In genomic region chr5:17695366-17695765, GRCm38 (mm10) we compare ENCODE assay signal across 27 mouse cellular contexts.
DNase-seq lines count a peak whose midpoint lies in the region; ATAC-seq and TF ChIP-seq lines count a peak whose summit lies in the region.
"Had no signal": no experiment of that assay in that cellular context is flagged by ENCODE, and none has a peak within 500 bp of the region (broad histone marks: within the 10 kb centered on the region; RNA-seq: fewer than 3 reads in every experiment).

No protein-coding gene starts in this region.

- intact Hi-C loops in left cerebral cortex, postnatal 10 days (cut with DNase I) = no loop called here

- H3K9me3 ChIP-seq in hindbrain, postnatal 0 days (ENCODE audit: low read length) = no peaks in the 10 kb centered on the region
- no peaks in the 10 kb centered on the region for H3K9me3 ChIP-seq in hindbrain, embryonic 11.5 days (ENCODE audit: control insufficient read depth, low read length)
- no peaks in the 10 kb centered on the region for H3K9me3 ChIP-seq in midbrain, postnatal 0 days (ENCODE audit: low read length)
- H3K9me3 ChIP-seq in midbrain, embryonic 15.5 days = no peaks in the 10 kb centered on the region
- H3K9me3 ChIP-seq: embryonic facial prominence, embryonic 15.5 days; heart, embryonic 13.5 days; hindbrain, embryonic 12.5 days; limb, embryonic 12.5 days; liver, embryonic 12.5 days; midbrain, embryonic 10.5 days; neural tube, embryonic 15.5 days; stomach, embryonic 15.5 days had no signal

- H3K36me3 ChIP-seq in hindbrain, postnatal 0 days (ENCODE audit: insufficient read depth, low read length) = no peaks in the 10 kb centered on the region
- no peaks in the 10 kb centered on the region for H3K36me3 ChIP-seq in hindbrain, embryonic 11.5 days (ENCODE audit: control insufficient read depth, insufficient read depth, low read length)
- no peaks in the 10 kb centered on the region for H3K36me3 ChIP-seq in midbrain, postnatal 0 days (ENCODE audit: insufficient read depth, low read length)
- no peaks in the 10 kb centered on the region for H3K36me3 ChIP-seq in midbrain, embryonic 15.5 days (replicated peaks)
- H3K36me3 ChIP-seq: embryonic facial prominence, embryonic 15.5 days; heart, embryonic 13.5 days; hindbrain, embryonic 12.5 days; limb, embryonic 12.5 days; liver, embryonic 12.5 days; midbrain, embryonic 10.5 days; neural tube, embryonic 15.5 days; stomach, embryonic 15.5 days had no signal

- no peak overlapping the region for H3K4me3 ChIP-seq in hindbrain, postnatal 0 days (ENCODE audit: low read length)
- no peak overlapping the region for H3K4me3 ChIP-seq in hindbrain, embryonic 11.5 days (ENCODE audit: low read depth, low read length)
- no peak overlapping the region for H3K4me3 ChIP-seq in midbrain, postnatal 0 days (ENCODE audit: low read depth, low read length)
- H3K4me3 ChIP-seq in midbrain, embryonic 15.5 days = no peak overlapping the region
- H3K4me3 ChIP-seq: embryonic facial prominence, embryonic 15.5 days; heart, adult 2 months; heart, embryonic 13.5 days; hindbrain, embryonic 12.5 days; limb, embryonic 12.5 days; liver, embryonic 12.5 days; midbrain, embryonic 10.5 days; neural tube, embryonic 15.5 days; stomach, embryonic 15.5 days had no signal

- TF ChIP-seq POLR2A in brain, embryonic 14.5 days (IDR thresholded peaks at IDR 0.05; ENCODE audit: borderline replicate concordance, extremely low read depth, insufficient read depth, insufficient read length, poor library complexity, severe bottlenecking) = no peak

- DNase-seq in hindbrain, postnatal 0 days (ENCODE audit: low spot score) = peak; percentile 36
- no peak for DNase-seq in hindbrain, embryonic 11.5 days (ENCODE audit: low spot score)
- peak; percentile 36 for DNase-seq in midbrain, postnatal 0 days (ENCODE audit: low spot score)
- peak; percentile 64 for DNase-seq in brain, embryonic 14.5 days (ENCODE audit: low read depth)
- DNase-seq in layer of hippocampus, adult 9-11 months = peak; percentile 25
- no peak for DNase-seq in left cerebral cortex, postnatal 10 days (ENCODE audit: extremely low spot score in 1 of 2, low spot score in 2 of 2)
- DNase-seq: adrenal gland, adult 8-10 months; cerebellum, adult 8-10 months; gastrocnemius, postnatal 25 days; heart, adult 2 months; heart, postnatal 14 days; kidney, adult 18-20 months; lung, adult 18-20 months; lung, postnatal 10 days; thymus, adult 2 months; thymus, postnatal 4 days had no signal

- WGBS in hindbrain, postnatal 0 days = 66% methylated on average over 2 of the region's 2 CpGs
- 89% methylated on average over 2 of the region's 2 CpGs for WGBS in hindbrain, embryonic 11.5 days
- WGBS in midbrain, postnatal 0 days = 80% methylated on average over 2 of the region's 2 CpGs
- WGBS in midbrain, embryonic 15.5 days = 77% methylated on average over 2 of the region's 2 CpGs

- no peak for ATAC-seq in hindbrain, postnatal 0 days
- no peak for ATAC-seq in hindbrain, embryonic 11.5 days (ENCODE audit: low FRiP score)
- ATAC-seq in midbrain, postnatal 0 days (ENCODE audit: low FRiP score) = no peak
- ATAC-seq in midbrain, embryonic 15.5 days (replicated peaks) = no peak
- ATAC-seq: activated CD4-positive, CD25-positive, alpha-beta regulatory T cell, adult 4 months; liver, embryonic 12.5 days had no signal

- no peak overlapping the region for H3K4me2 ChIP-seq in hindbrain, postnatal 0 days (ENCODE audit: low read depth, low read length)
- no peak overlapping the region for H3K4me2 ChIP-seq in hindbrain, embryonic 11.5 days (replicated peaks; ENCODE audit: low read depth, low read length)
- no peak overlapping the region for H3K4me2 ChIP-seq in midbrain, postnatal 0 days (ENCODE audit: low read depth, low read length, poor library complexity, severe bottlenecking)
- H3K4me2 ChIP-seq in midbrain, embryonic 15.5 days = no peak overlapping the region
- H3K4me2 ChIP-seq: embryonic facial prominence, embryonic 15.5 days; heart, embryonic 13.5 days; hindbrain, embryonic 12.5 days; limb, embryonic 12.5 days; liver, embryonic 12.5 days; neural tube, embryonic 15.5 days; stomach, embryonic 15.5 days had no signal

- no peak overlapping the region for H3K27ac ChIP-seq in hindbrain, postnatal 0 days
- no peak overlapping the region for H3K27ac ChIP-seq in hindbrain, embryonic 11.5 days (ENCODE audit: low read depth, low read length)
- no peak overlapping the region for H3K27ac ChIP-seq in midbrain, postnatal 0 days (ENCODE audit: low read depth, low read length)
- no peak overlapping the region for H3K27ac ChIP-seq in midbrain, embryonic 15.5 days
- H3K27ac ChIP-seq: embryonic facial prominence, embryonic 15.5 days; heart, adult 2 months; heart, embryonic 13.5 days; hindbrain, embryonic 12.5 days; kidney, postnatal 0 days; limb, embryonic 12.5 days; liver, embryonic 12.5 days; midbrain, embryonic 10.5 days; neural tube, embryonic 15.5 days; stomach, embryonic 15.5 days had no signal

- H3K27me3 ChIP-seq in hindbrain, postnatal 0 days (ENCODE audit: insufficient read depth, low read length) = no peaks in the 10 kb centered on the region
- no peaks in the 10 kb centered on the region for H3K27me3 ChIP-seq in hindbrain, embryonic 11.5 days (ENCODE audit: control insufficient read depth, insufficient read depth, low read length)
- no peaks in the 10 kb centered on the region for H3K27me3 ChIP-seq in midbrain, postnatal 0 days (ENCODE audit: insufficient read depth, low read length)
- H3K27me3 ChIP-seq in midbrain, embryonic 15.5 days (replicated peaks) = no peaks in the 10 kb centered on the region
- H3K27me3 ChIP-seq: embryonic facial prominence, embryonic 15.5 days; heart, embryonic 13.5 days; hindbrain, embryonic 12.5 days; limb, embryonic 12.5 days; liver, embryonic 12.5 days; neural tube, embryonic 15.5 days; stomach, embryonic 15.5 days had no signal

- H3K9ac ChIP-seq in hindbrain, postnatal 0 days (replicated peaks; ENCODE audit: low read length) = no peak overlapping the region
- no peak overlapping the region for H3K9ac ChIP-seq in hindbrain, embryonic 11.5 days (ENCODE audit: low read depth, low read length)
- H3K9ac ChIP-seq in midbrain, postnatal 0 days (replicated peaks; ENCODE audit: low read length, poor library complexity, severe bottlenecking) = no peak overlapping the region
- no peak overlapping the region for H3K9ac ChIP-seq in midbrain, embryonic 15.5 days
- H3K9ac ChIP-seq: embryonic facial prominence, embryonic 15.5 days; heart, embryonic 13.5 days; hindbrain, embryonic 12.5 days; limb, embryonic 12.5 days; liver, embryonic 12.5 days; neural tube, embryonic 15.5 days; stomach, embryonic 15.5 days had no signal

- TF ChIP-seq CTCF in hindbrain, postnatal 0 days (IDR thresholded peaks at IDR 0.05; ENCODE audit: low read depth) = no peak
- TF ChIP-seq CTCF in midbrain, postnatal 0 days (IDR thresholded peaks at IDR 0.05) = no peak
- no peak for TF ChIP-seq CTCF in brain, embryonic 14.5 days (IDR thresholded peaks at IDR 0.05; ENCODE audit: borderline replicate concordance, extremely low read depth, insufficient read depth, insufficient read length)

- no peaks in the 10 kb centered on the region for H3K4me1 ChIP-seq in hindbrain, postnatal 0 days (ENCODE audit: insufficient read depth, low read length)
- H3K4me1 ChIP-seq in hindbrain, embryonic 11.5 days (replicated peaks; ENCODE audit: control insufficient read depth, insufficient read depth, low read length) = no peaks in the 10 kb centered on the region
- no peaks in the 10 kb centered on the region for H3K4me1 ChIP-seq in midbrain, postnatal 0 days (ENCODE audit: insufficient read depth, low read length)
- H3K4me1 ChIP-seq in midbrain, embryonic 15.5 days = no peaks in the 10 kb centered on the region
- H3K4me1 ChIP-seq: heart, embryonic 13.5 days; hindbrain, embryonic 12.5 days; limb, embryonic 12.5 days; liver, embryonic 12.5 days; midbrain, embryonic 10.5 days; neural tube, embryonic 15.5 days; stomach, embryonic 15.5 days had no signal

Comparison
In these comparisons a context has a peak if more than half of its experiments do, and no peak if none do; other contexts are left out.
1. DNase-seq: peak in hindbrain, postnatal 0 days (single experiment), midbrain, postnatal 0 days (single experiment), brain, embryonic 14.5 days (single experiment) and layer of hippocampus, adult 9-11 months (single experiment); none in hindbrain, embryonic 11.5 days (single experiment) and left cerebral cortex, postnatal 10 days (0 of 2).